Mouse (Mus musculus) stomach, postnatal 0 days (tissue): ENCODE results near the gene Rbm5.

Experiments used
- CTCF ChIP-seq: IDR thresholded peaks from 2 replicates; pipeline ENCODE4 v1.5.1; 2016; ENCODE audit warnings: antibody characterized with exemption, low read depth, mild to moderate bottlenecking, moderate library complexity
- EP300 ChIP-seq: optimal IDR thresholded peaks from 2 replicates; pipeline ENCODE3; 2016; ENCODE audit warnings: antibody characterized with exemption

DNA sequence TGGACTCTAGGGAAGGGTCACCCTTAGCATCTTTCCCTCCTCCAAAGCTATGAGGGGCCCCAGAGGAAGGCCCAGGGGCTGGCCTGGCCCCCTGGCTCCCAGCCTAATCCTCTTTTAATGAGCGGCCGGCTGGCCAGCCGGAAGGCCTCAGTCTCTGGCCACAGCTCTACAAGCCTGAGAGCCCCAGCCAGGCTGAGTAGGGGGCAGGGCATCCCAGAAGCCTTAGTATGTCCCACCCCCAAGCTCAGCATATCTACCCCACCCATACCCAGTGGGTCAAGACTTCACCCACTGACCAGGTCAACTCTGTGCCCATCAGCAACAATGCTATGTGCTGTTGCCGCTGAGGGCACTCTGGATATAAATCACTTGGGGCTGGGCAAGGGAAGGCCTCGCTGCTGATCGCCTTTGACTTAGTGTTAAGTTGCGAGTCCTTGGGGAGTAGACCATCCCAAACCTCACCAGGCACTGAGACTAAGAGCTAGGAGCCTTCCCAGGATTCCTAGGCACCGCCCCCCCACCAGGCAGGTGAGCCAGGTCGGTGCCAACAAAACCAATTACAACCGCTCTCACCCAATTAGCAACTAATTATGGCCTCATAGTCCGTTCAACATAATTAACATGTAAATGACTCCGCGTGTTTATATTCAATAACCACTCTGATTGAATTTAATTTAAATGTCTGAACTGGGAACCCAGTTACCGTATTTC lies 72.8 kb downstream of the Rbm5 start:
- no peak for TF ChIP-seq CTCF
- no peak for TF ChIP-seq EP300
